Mouse (Mus musculus) cerebellum, adult 2 months (tissue): ENCODE data around the gene Prr14l. TPM values are rescaled to one million over a fixed set of nuclear protein-coding genes. Genes with fewer than 3 reads are reported as not detected.

Experiments
- DNase-seq, 2 experiments: peaks; one replicate each; pipeline ENCODE4 v3.0.0; 2021
- H3K27ac ChIP-seq: fragments of 200-500 bp; 2 replicates; pipeline ENCODE4 v1.5.1; 2012; ENCODE audit warnings: low read length, control low read depth, inconsistent platforms; ENCODE audit not compliant: insufficient read depth
- H3K27me3 ChIP-seq: fragments of 200-500 bp; 2 replicates; pipeline ENCODE4 v1.6.1; 2012; ENCODE audit warnings: inconsistent platforms, mild to moderate bottlenecking, low read length, moderate library complexity; ENCODE audit not compliant: control insufficient read depth, insufficient read depth
- H3K4me1 ChIP-seq: fragments of 200-500 bp; 2 replicates; pipeline ENCODE4 v1.6.1; 2011; ENCODE audit warnings: low read length; ENCODE audit not compliant: control insufficient read depth, insufficient read depth
- H3K4me3 ChIP-seq: fragments of 200-500 bp; replicated peaks from 2 replicates; pipeline ENCODE3; 2011; ENCODE audit warnings: mild to moderate bottlenecking, low read depth, low read length, control low read depth; ENCODE audit not compliant: insufficient read depth
- CTCF ChIP-seq: fragments of 200-500 bp; IDR thresholded peaks from 2 replicates; pipeline ENCODE4 v1.5.1; 2011; ENCODE audit warnings: low read depth, mild to moderate bottlenecking, control low read depth, low read length, moderate library complexity, borderline replicate concordance; ENCODE audit not compliant: insufficient read depth
- POLR2A ChIP-seq: fragments of 200-500 bp; IDR thresholded peaks from 2 replicates; pipeline ENCODE4 v1.6.1; 2011; ENCODE audit warnings: low read length, control low read depth, borderline replicate concordance; ENCODE audit not compliant: insufficient read depth
- WGBS: fragments of 180-500 bp; shearing (Covaris S2); methylation state at CpG from one replicate; pipeline ENCODE4 v1.1.7; 2018; 5-methylcytosine and 5-hydroxymethylcytosine counted together
- polyA plus RNA-seq: library from polyadenylated mRNA; depleted of rRNA; stranded (reverse); fragments of >200 nt; gene quantifications from 2 replicates; pipeline ENCODE4 v1.2.3, GENCODE M21; 2012; rRNA removed

Gene Prr14l
- 18.4 and 19.0 TPM in 2 replicates for polyA plus RNA-seq

DNA sequence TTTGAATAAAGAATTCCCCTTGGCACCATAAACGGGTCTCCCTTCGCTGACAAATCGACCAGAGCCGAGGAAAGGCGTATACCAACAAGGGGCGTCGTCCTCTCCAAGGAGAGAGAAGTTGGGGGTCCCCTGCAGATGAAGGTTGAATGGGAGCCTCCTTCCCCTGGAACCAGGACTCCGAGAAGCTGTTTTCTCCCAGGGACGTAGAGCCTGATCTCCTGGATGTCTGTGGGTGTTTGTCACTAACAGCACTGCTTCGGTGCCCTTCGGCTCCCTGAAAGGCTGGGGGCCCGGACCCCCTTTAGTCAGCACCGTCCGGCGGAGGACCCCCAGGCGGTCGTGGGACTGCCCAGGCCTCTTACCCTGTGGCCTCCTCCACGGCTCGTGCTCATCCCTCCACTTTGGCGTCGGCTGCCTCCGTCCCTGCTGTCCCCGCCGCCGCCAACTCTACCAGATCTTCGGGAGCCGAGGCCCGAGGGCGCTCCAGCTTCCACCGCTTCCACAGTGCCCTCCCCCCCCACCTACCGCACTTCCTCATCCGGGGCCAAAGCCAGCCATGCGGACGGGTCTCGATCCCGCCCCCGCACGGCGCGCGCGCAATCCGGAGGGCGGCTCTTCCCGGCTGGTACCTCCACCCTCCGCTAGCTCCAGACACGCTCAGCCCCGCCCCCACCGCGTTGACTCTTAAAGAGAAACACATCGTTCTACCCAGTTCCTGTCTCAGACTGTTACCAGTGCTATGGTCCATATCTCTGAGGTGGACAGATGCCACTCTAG, at the start of gene Prr14l:
Gene Prr14l (minus strand): TSS at position 526 of the 777 bp plus-strand sequence.
- H3K4me3 ChIP-seq = peak within 1 kb of the TSS; percentile 78
- WGBS = 1% methylated on average over 51 of the region's 51 CpGs
- DNase-seq = peak; percentile 98 to 100
- no peak for TF ChIP-seq CTCF
- TF ChIP-seq POLR2A = peak; percentile 77
- H3K4me1 ChIP-seq = peaks cover 5% of the 10 kb centered on the region; the same call in 1 of the 2 replicates
- no peaks in the 10 kb centered on the region for H3K27me3 ChIP-seq
- H3K27ac ChIP-seq = peak within 1 kb of the TSS; percentile 79

DNA sequence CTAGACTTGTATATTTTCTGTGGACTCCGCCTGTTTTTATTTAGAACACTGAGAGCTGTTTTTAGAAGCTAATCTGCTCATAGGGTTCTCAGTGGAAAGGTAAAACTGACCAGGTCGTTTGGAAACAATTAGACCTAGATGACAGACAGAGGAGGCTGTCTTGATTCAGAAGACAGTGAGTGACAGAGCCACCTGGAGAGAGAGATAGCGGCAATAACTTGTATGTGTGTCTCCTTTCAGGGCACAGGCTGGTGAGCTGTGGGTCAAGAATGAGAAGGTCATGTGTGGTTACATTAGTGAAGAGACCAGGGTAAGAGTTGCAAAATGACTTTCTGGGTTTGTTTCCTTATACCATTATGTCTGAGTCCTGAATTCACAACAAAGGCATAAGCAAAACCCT, 32.7 kb upstream of the Prr14l start:
- Histone ChIP-seq H3K27me3 (no peaks in the 10 kb centered on the region), H3K27ac (no peak overlapping the region), H3K4me3 (no peak overlapping the region), H3K4me1 (no peaks in the 10 kb centered on the region)
- TF ChIP-seq CTCF (no peak), POLR2A (no peak)
- DNase-seq = no peak
- WGBS = 71% methylated on average over 3 of the region's 3 CpGs

DNA sequence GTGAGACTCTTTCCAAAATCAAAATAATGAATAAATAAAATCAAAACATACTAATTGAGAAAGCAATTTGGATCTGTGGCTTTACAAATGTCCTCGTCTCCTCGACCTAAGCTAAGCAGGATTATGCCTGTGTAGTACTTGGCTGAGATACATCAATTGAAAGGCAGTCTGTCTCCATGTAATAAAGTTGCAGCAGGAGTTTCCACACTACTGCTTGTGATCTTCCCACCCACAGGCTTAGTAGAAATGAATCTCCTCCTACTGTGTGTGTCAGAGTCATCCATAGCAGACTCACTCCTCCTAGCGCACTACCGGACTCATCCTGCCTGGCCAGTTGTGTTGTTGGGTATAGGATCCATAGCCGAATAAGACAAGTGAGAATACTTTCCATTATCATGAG, 18.3 kb upstream of the Prr14l start:
- no peak for TF ChIP-seq POLR2A
- no peak for TF ChIP-seq CTCF
- H3K4me3 ChIP-seq = no peak overlapping the region
- DNase-seq = no peak
- WGBS = 91% methylated on average over 5 of the region's 5 CpGs
- H3K27ac ChIP-seq = no peak overlapping the region
- H3K27me3 ChIP-seq = no peaks in the 10 kb centered on the region
- H3K4me1 ChIP-seq = no peaks in the 10 kb centered on the region

DNA sequence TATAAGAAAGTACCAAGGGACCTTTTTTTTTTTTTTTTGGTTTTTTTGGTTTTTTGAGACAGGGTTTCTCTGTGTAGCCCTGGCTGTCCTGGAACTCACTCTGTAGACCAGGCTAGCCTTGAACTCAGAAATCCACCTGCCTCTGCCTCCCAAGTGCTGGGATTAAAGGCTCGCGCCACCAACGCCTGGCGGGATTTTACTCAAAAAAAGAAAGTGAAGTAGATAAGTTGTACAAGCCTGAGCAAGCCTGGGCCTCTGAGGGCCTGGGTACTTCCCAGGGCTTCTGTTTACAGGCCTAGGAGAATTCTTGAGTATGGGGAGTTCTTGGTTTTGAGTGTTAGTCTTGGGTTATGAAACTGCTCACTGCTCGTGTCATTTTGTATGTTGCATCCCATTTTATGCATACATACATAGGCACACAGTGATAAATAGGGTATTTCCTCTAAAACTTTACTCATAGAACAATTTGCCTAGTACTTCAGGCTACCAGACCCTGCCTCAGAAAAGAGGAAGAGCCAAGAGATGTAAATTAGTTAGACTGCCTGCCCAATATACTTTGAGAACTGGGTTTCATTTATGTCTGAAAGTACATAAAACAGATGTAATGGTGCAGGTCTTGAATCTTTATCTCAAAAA, 15.5 kb upstream of the Prr14l start:
- Histone ChIP-seq H3K4me1 (peaks cover 2% of the 10 kb centered on the region; the same call in 1 of the 2 replicates), H3K27ac (no peak overlapping the region), H3K4me3 (no peak overlapping the region), H3K27me3 (no peaks in the 10 kb centered on the region)
- 95% methylated on average over 5 of the region's 5 CpGs for WGBS
- TF ChIP-seq CTCF (no peak), POLR2A (no peak)
- no peak for DNase-seq

DNA sequence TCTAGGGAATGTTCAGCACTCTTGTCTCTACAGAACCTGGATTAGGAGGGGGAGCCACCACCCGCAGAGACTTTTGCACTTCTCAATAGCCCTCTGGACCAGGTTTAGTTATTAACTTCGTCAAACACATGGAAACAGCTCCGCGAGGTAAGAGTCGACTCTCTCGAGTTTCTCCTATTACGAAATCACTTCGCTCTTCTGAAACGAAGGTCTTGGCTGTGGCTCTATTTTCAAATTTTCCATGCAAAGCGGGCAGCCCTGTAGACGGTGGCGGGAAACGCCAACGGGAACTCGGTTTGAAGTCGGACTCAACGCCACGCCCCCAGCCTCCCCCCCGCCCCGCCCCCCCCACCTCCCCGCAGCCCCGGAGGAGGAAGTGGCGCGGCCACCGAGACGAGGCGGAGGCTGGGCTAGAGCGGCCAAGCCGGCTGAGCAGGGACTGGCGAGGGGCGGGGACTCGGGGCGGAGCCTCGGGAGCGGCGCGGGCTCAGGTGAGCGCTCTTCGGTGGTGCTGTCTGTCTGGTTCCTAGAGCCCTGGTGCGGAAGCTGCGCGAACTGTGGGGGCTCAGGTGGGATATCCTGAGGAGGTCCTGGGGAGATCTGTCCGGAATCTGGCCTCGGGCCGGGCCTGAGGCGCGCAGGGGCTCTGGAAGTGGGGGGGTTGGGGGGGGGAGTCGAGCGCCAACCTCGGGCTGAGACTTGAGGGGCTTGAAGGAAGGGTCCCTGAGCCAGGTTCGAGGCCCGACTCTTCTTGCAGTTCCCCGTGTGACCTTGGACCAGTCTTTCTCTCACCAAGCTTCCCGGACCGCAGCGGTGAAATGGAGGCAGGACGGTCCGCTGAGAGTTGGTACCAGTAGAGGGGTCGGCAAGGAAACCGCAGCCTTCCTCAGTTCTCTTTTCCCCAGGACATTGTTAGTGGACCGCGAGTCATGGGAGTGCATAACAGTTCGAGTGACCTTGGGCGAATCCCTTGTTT, 9.5 kb upstream of the Prr14l start, which contains the start of gene Depdc5:
Gene Depdc5 (plus strand): TSS at position 449 of the 976 bp plus-strand sequence.
- Histone ChIP-seq H3K27ac (no peak within 1 kb of the TSS), H3K4me3 (peak within 1 kb of the TSS; percentile 62), H3K4me1 (peaks cover 2% of the 10 kb centered on the region; the same call in 1 of the 2 replicates), H3K27me3 (no peaks in the 10 kb centered on the region)
- TF ChIP-seq POLR2A = peak; percentile 88
- no peak for TF ChIP-seq CTCF
- under 1% methylated on average over 64 of the region's 64 CpGs for WGBS
- DNase-seq = peak; percentile 93 to 95

DNA sequence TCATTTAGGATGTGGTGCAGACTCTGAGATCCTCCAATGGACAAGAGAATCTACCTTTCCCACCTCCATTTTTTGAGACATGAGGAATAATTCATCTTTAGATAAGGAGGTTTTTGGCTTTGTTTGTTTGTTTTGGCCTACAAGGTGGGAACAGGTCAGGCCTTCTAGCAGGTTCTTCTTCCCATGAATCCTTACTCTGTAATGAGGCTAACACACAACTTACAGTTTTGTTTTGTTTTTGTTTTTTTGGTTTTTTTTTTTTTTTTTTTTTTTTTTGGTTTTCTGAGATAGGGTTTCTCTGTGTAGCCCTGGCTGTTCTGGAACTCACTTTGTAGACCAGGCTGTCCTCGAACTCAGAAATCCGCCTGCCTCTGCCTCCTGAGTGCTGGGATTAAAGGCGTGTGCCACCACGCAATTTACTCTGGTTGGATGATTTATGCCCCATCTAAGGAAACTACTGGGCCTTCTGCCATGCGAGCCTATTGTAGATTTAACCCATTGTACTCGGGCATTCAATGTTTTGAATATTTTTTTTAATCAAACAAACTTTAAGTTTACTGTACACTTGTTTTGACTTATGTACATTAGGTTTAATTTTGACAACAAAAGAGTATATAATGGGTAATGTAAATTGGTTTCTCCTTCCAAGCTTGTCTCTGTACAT, 8.5 kb upstream of the Prr14l start:
- WGBS = 46% methylated on average over 6 of the region's 6 CpGs
- no peaks in the 10 kb centered on the region for H3K27me3 ChIP-seq
- TF ChIP-seq CTCF (no peak), POLR2A (no peak)
- H3K27ac ChIP-seq = no peak overlapping the region
- no peak for DNase-seq
- no peak overlapping the region for H3K4me3 ChIP-seq
- peaks cover 2% of the 10 kb centered on the region; the same call in 1 of the 2 replicates for H3K4me1 ChIP-seq

DNA sequence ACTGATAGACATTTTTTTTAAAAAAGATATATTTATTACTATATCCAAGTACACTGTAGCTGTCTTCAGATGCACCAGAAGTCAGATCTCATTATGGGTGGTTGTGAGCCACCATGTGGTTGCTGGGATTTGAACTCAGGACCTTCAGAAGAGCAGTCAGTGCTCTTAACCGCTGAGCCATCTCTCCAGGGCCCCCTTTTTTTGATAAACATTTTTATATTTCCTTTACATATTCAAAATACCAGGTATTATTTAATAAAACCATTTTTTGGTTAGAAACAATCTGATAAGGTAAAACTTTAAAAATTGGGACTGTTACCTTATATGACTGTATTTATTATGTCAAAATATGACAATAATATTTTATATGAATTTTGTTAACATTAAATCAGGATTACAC, 7.0 kb upstream of the Prr14l start:
- no peak for TF ChIP-seq CTCF
- no peak for TF ChIP-seq POLR2A
- Histone ChIP-seq H3K27me3 (no peaks in the 10 kb centered on the region), H3K27ac (no peak overlapping the region), H3K4me1 (peaks cover 2% of the 10 kb centered on the region; the same call in 1 of the 2 replicates), H3K4me3 (no peak overlapping the region)
- WGBS = 78% methylated on average over 1 of the region's 1 CpGs
- no peak for DNase-seq
